Mouse (Mus musculus): Measurements from ENCODE around the gene Kirrel. TPM values are rescaled to one million over a fixed set of nuclear protein-coding genes. Genes with fewer than 3 reads are reported as not detected.
A peak's percentile ranks its signal among the peaks of the same experiment; 100 is the strongest.

Kirrel gene
- not detected in 2 replicates for polyA plus RNA-seq (2012; ENCODE audit: insufficient read depth, low replicate concordance)

DNA sequence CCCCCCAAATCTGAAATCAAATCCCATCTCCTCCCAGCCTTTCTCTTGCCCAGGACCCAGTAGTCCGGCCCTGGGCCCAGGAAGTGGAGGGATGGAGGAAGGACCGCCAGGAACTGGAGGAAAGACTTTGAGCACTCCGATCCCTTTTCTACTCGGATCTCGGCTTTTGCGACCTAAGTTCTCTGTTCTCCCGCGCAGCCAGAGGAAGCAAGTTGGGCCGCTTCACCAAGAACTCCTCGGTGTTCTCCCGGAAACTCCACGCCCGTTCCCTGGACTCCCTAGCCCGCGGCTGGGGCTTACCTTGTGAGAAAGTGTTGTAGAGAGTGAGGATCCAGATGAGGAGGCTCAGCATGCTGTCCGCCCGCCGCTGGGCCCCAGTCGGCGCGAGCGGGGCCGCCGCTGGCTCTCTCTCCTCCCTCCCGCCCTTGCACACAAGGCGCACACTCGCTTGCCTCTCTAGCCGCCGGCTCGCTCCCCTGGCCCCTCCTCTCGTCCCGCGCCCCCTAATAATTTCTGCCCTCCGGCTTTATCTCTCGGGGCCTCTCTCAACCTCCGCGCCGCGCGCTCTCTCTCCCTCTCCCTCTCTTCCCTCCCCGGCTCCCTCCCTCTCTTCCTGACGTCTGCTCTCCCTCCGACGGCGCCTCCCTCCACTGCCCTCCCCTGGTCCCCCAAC is at the start of gene Kirrel:
TSS of gene Kirrel (minus strand) at position 652 of the 673 bp plus-strand sequence.
- Histone ChIP-seq H3K36me3 (replicated peaks; ENCODE audit: low read length) (no peaks in the 10 kb centered on the region), H3K27me3 (replicated peaks) (peaks cover 75% of the 10 kb centered on the region), H3K4me3 (replicated peaks) (peak within 1 kb of the TSS; percentile 83), H3K9me3 (no peaks in the 10 kb centered on the region), H3K4me1 (peaks cover 11% of the 10 kb centered on the region)
- TF ChIP-seq GATA1 (IDR thresholded peaks at IDR 0.05; ENCODE audit: borderline replicate concordance, low read length) (no peak), FLI1 (IDR thresholded peaks at IDR 0.05; ENCODE audit: low read length) (no peak)

DNA sequence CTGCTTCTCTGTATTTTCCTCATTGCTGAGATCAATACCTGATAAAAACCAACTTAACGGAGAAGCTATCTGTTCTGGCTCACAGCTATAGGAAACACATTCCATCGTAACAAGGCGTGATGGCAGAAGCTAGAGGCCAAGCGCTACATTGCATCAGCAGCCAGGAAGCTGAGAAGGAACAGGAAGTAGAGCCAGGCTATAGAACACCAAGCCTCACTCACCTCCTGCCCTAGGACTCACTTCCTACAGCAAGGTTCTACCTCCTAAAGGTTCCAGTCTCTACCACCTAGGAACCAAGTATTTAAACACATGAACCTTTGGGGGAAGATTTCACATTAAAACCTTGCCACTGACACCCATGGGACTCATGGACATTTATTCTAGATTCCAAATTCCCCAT is 49.1 kb upstream of the Kirrel start:
- peaks cover 3% of the 10 kb centered on the region for H3K27me3 ChIP-seq (replicated peaks)

DNA sequence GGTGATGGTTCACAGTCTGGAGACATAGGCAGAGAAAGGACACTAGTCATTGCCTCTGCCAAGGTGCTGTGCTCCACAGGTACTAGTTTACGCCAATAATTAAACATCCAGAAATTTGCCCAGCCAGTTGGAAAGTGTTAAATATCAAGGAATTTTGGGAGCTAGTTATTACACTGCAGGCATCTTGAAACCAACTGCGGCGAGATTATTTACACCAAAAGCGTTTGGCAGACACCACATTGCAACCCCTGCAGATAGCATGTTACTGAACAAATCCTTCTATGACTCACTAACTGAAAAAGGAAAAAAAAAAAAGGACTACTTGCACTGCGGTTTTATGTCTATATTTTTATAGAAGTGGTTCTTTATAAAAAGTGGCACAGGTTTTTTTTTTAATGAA is 47.8 kb upstream of the Kirrel start:
- TF ChIP-seq GATA1 (IDR thresholded peaks at IDR 0.05; ENCODE audit: borderline replicate concordance, low read length) (no peak), FLI1 (IDR thresholded peaks at IDR 0.05; ENCODE audit: low read length) (no peak)
- Histone ChIP-seq H3K27me3 (replicated peaks) (peaks cover 3% of the 10 kb centered on the region), H3K4me3 (replicated peaks) (no peak overlapping the region), H3K36me3 (replicated peaks; ENCODE audit: low read length) (no peaks in the 10 kb centered on the region), H3K9me3 (no peaks in the 10 kb centered on the region), H3K4me1 (no peaks in the 10 kb centered on the region)

More for the DNA sequence above, 49.1 kb upstream of the Kirrel start:
- no peaks in the 10 kb centered on the region for H3K9me3 ChIP-seq
- no peaks in the 10 kb centered on the region for H3K36me3 ChIP-seq (replicated peaks; ENCODE audit: low read length)
- no peaks in the 10 kb centered on the region for H3K4me1 ChIP-seq
- no peak overlapping the region for H3K4me3 ChIP-seq (replicated peaks)
- no peak for TF ChIP-seq FLI1 (IDR thresholded peaks at IDR 0.05; ENCODE audit: low read length)
- no peak for TF ChIP-seq GATA1 (IDR thresholded peaks at IDR 0.05; ENCODE audit: borderline replicate concordance, low read length)

DNA sequence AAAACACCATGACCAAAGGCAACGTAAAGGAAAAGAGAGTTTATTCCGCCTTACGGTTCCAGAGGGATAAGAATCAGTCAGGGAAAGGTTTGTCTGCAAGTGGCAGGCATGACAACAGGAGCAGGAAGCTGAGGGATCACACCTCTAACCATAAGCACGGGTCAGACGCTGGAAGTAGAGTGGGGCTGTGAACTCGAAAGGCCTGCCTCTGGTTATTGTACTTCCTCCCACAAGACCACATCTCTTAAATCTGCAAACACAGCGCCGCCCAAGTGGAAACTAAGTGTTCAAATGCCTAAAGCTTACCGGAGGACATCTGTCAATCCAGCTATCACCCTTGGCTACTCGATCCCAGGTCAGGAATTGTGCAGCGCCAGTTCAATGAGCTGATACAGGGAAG is 40.6 kb upstream of the Kirrel start:
- TF ChIP-seq FLI1 (IDR thresholded peaks at IDR 0.05; ENCODE audit: low read length): no peak
- no peak for TF ChIP-seq GATA1 (IDR thresholded peaks at IDR 0.05; ENCODE audit: borderline replicate concordance, low read length)
- peaks cover 5% of the 10 kb centered on the region for H3K9me3 ChIP-seq
- no peaks in the 10 kb centered on the region for H3K36me3 ChIP-seq (replicated peaks; ENCODE audit: low read length)

DNA sequence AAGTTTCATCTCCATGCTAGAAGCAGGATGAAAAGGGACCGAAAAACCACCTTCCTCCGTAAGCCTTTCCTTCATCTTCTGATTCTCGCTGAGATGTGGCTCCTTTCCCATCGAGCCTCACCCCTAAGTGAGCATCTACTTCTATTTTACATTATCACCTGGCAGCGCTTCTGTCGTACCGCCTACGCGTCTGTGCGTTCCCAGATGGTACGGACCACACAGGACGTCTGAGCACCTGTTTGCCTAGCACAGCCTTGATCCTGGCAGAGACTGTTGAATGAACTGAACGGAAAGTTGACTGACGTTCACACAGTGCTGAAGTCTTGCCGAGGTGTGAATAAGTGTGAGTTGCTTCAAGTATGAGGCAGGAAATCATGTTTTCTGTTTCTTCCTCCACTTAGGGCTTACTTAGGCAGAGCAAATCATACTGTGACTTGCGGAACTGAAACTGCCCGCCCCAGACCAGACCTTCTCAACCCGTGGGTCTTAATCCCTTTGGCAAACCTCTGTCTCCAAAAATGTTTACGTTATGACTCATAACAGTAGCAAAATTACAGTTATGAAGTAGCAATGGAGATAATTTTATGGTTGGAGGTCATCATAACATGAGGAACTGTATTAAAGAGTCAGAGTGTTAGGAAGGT is 39.8 kb upstream of the Kirrel start:
- Histone ChIP-seq H3K27me3 (replicated peaks) (peaks cover 4% of the 10 kb centered on the region), H3K9me3 (peaks cover 5% of the 10 kb centered on the region), H3K4me3 (replicated peaks) (no peak overlapping the region), H3K4me1 (no peaks in the 10 kb centered on the region), H3K36me3 (replicated peaks; ENCODE audit: low read length) (no peaks in the 10 kb centered on the region)
- no peak for TF ChIP-seq GATA1 (IDR thresholded peaks at IDR 0.05; ENCODE audit: borderline replicate concordance, low read length)

More for the DNA sequence above, 40.6 kb upstream of the Kirrel start:
- Histone ChIP-seq H3K4me1 (no peaks in the 10 kb centered on the region), H3K4me3 (replicated peaks) (no peak overlapping the region), H3K27me3 (replicated peaks) (peaks cover 4% of the 10 kb centered on the region)

DNA sequence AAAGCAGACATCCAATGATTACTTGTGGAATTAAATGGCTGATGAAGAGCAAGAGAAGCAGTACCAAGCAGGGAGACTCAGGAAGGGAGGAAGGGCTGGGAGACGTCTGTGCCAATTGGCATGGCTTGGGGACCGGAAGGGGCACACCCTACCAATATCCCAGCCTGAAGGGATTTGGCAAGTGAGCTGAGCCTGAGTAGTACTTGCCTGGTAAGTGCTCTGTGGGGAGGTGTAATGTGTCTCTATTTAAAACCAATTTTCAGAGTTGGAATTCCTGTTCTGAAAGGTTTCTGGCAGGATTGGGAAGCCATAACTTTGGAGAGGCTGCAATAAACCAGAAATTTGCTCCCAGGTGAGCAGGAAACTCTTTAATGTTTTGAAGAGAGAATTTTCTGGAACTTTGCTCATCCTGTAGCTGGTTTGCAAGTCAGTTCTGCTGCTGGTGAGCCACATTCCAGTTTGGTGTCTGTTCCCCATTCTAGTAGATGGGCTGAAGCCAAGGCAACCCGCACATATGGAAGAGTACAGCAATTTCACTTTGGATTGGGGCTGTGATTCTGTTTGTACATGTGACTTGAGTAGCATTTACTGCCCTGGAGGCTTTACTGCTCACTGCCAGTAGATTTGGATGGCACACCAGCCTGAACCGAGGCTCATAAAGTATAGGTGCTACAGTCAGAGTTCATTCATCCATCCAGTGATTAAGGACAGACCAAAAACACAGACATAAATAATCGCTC is 32.0 kb upstream of the Kirrel start:
- H3K4me1 ChIP-seq: no peaks in the 10 kb centered on the region
- no peak overlapping the region for H3K4me3 ChIP-seq (replicated peaks)
- 0 out of 2 replicates have a peak, but pooled peaks cover 3% of the 10 kb centered on the region for H3K9me3 ChIP-seq
- no peaks in the 10 kb centered on the region for H3K36me3 ChIP-seq (replicated peaks; ENCODE audit: low read length)
- no peaks in the 10 kb centered on the region for H3K27me3 ChIP-seq (replicated peaks)
- TF ChIP-seq GATA1 (IDR thresholded peaks at IDR 0.05; ENCODE audit: borderline replicate concordance, low read length): no peak
- no peak for TF ChIP-seq FLI1 (IDR thresholded peaks at IDR 0.05; ENCODE audit: low read length)

DNA sequence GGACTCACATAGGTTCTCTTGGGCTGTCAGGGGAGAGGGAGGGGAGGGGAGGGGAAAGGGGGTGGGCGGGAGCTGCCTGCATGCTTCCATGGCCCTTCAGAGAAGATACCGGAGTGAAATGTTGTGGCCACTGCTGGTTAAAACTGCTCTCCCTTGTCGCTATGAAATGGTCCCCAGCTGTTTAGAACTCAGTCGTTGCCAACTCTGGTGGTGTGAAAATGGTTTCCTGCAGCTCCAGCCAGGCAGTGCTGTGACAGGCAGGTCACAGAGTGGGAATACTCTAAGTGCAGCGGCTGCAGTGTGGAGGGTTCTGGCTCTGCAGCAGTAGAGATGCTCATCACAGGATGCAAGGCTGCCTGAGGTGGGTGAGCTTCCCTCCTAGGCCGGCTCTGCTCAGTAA is 22.1 kb upstream of the Kirrel start:
- Histone ChIP-seq H3K4me1 (no peaks in the 10 kb centered on the region), H3K27me3 (replicated peaks) (peaks cover 6% of the 10 kb centered on the region), H3K9me3 (peaks cover 28% of the 10 kb centered on the region), H3K36me3 (replicated peaks; ENCODE audit: low read length) (no peaks in the 10 kb centered on the region), H3K4me3 (replicated peaks) (no peak overlapping the region)
- no peak for TF ChIP-seq GATA1 (IDR thresholded peaks at IDR 0.05; ENCODE audit: borderline replicate concordance, low read length)
- TF ChIP-seq FLI1 (IDR thresholded peaks at IDR 0.05; ENCODE audit: low read length): no peak

DNA sequence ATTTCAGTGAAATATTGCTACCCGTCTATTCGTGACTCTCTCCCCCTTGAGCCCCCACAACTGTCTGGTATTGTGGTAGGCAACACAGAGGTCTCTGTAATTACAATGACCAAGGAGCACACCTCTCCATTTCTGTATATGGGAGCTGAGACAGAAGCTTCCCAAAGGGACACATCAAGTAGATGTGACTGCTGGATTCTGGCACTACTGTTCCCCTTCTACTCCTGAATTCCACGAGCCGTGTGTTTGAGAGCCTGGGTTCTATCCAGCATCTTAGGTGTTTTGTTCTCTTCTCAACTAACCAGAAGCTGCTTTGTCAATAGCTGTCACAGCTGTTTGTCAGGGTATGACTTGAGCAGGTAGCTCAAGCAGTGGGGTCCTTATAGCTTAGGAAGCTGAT is 20.5 kb upstream of the Kirrel start:
- H3K9me3 ChIP-seq: peaks cover 36% of the 10 kb centered on the region
- H3K4me3 ChIP-seq (replicated peaks): no peak overlapping the region
- peaks cover 8% of the 10 kb centered on the region for H3K27me3 ChIP-seq (replicated peaks)
- no peaks in the 10 kb centered on the region for H3K36me3 ChIP-seq (replicated peaks; ENCODE audit: low read length)
- no peak for TF ChIP-seq FLI1 (IDR thresholded peaks at IDR 0.05; ENCODE audit: low read length)
- TF ChIP-seq GATA1 (IDR thresholded peaks at IDR 0.05; ENCODE audit: borderline replicate concordance, low read length): no peak
- H3K4me1 ChIP-seq: no peaks in the 10 kb centered on the region

DNA sequence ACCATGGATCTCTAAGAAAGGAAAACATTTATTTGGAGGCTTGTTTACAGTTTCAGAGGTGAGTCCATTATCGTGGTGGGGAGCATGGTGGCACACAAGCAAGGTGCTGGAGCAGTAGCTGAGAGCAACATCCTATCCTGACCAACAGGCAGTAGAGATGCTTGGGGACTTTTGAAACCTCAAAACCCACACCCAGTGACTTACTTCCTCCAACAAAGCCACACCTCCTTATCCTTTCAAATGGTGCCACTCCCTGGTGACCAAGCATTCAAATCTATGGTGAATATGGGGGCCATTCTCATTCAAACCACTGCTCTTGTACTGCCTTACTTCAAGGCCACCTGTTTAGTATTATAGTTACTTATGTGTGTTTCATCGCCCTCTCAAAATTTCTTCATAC is 20.0 kb upstream of the Kirrel start:
- Histone ChIP-seq H3K9me3 (peaks cover 36% of the 10 kb centered on the region), H3K36me3 (replicated peaks; ENCODE audit: low read length) (no peaks in the 10 kb centered on the region), H3K4me1 (no peaks in the 10 kb centered on the region), H3K27me3 (replicated peaks) (peaks cover 8% of the 10 kb centered on the region), H3K4me3 (replicated peaks) (no peak overlapping the region)
- no peak for TF ChIP-seq FLI1 (IDR thresholded peaks at IDR 0.05; ENCODE audit: low read length)
- TF ChIP-seq GATA1 (IDR thresholded peaks at IDR 0.05; ENCODE audit: borderline replicate concordance, low read length): no peak

DNA sequence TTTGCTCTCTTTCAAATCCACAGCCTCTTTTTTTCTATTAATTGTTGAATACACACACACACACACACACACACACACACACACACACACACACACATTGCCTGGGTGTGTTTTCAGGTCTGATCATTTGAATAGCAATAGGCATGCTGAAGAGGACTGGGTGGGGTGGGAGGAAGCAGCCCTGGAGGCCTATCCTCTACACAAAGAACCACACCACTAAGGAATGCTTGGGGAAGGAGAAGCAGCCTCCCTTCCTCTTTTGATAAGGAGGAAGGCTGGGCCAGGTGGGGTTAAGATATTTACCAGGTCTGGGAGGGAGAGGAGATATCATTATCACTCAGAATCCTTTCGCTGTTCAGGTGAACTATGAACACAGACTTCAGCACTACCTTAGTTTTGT is 19.2 kb upstream of the Kirrel start:
- H3K36me3 ChIP-seq (replicated peaks; ENCODE audit: low read length): no peaks in the 10 kb centered on the region
- TF ChIP-seq GATA1 (IDR thresholded peaks at IDR 0.05; ENCODE audit: borderline replicate concordance, low read length): no peak
- TF ChIP-seq FLI1 (IDR thresholded peaks at IDR 0.05; ENCODE audit: low read length): no peak
- H3K4me1 ChIP-seq: no peaks in the 10 kb centered on the region
- H3K9me3 ChIP-seq: peaks cover 36% of the 10 kb centered on the region
- no peak overlapping the region for H3K4me3 ChIP-seq (replicated peaks)
- H3K27me3 ChIP-seq (replicated peaks): peaks cover 8% of the 10 kb centered on the region

All from megakaryocyte, embryonic 14.5 days (primary cell).